Mouse (Mus musculus) midbrain, embryonic 12.5 days (tissue): ENCODE measurements around the gene Jdp2. TPM values are rescaled to one million over a fixed set of nuclear protein-coding genes. Genes with fewer than 3 reads are reported as not detected.

Experiments
- ATAC-seq: fragments of 200-750 bp; cut with Nextera tagmentation; 2 replicates; pipeline ENCODE4 v1.8.0; 2017; ENCODE audit warnings: low read depth, moderate TSS enrichment, moderate library complexity; ENCODE audit not compliant: low FRiP score
- H3K27ac ChIP-seq: fragments of 300-500 bp; sonication (generic); replicated peaks from 2 replicates; pipeline ENCODE4 v1.5.1; 2016; ENCODE audit warnings: mild to moderate bottlenecking
- H3K27me3 ChIP-seq: fragments of 300-500 bp; sonication (generic); 2 replicates; pipeline ENCODE4 v1.6.1; 2016; ENCODE audit warnings: mild to moderate bottlenecking
- H3K36me3 ChIP-seq: fragments of 300-500 bp; sonication (generic); 2 replicates; pipeline ENCODE4 v1.6.1; 2016
- H3K4me1 ChIP-seq: fragments of 300-500 bp; sonication (generic); 2 replicates; pipeline ENCODE4 v1.6.1; 2016
- H3K4me2 ChIP-seq: fragments of 300-500 bp; sonication (generic); replicated peaks from 2 replicates; pipeline ENCODE4 v1.6.1; 2016; ENCODE audit warnings: mild to moderate bottlenecking, moderate library complexity
- H3K4me3 ChIP-seq: fragments of 300-500 bp; sonication (generic); 2 replicates; pipeline ENCODE4 v1.5.1; 2016; ENCODE audit warnings: mild to moderate bottlenecking
- H3K9ac ChIP-seq: fragments of 300-500 bp; sonication (generic); replicated peaks from 2 replicates; pipeline ENCODE4 v1.6.1; 2016; ENCODE audit warnings: mild to moderate bottlenecking, moderate library complexity
- H3K9me3 ChIP-seq: fragments of 300-500 bp; sonication (generic); 2 replicates; pipeline ENCODE4 v1.6.1; 2016; ENCODE audit warnings: mild to moderate bottlenecking
- WGBS: fragments of 180-500 bp; shearing (Covaris S2); methylation state at CpG from one replicate; pipeline ENCODE4 v1.1.7; 2016; 5-methylcytosine and 5-hydroxymethylcytosine counted together
- polyA plus RNA-seq: library from polyadenylated mRNA; unstranded; fragments of >200 nt; fragmentation: Nextera tagmentation; extraction: Ambion mirVana; gene quantifications from 2 replicates; pipeline ENCODE4 v1.2.1, GENCODE M21; 2016

The Jdp2 gene
- polyA plus RNA-seq, 1 experiment from 2014 or later, result 0.92 TPM

GRCm38 (mm10) chr12:85603767-85604166 is 4.9 kb downstream of the Jdp2 start:
- H3K4me1 ChIP-seq, result peaks cover 15% of the 10 kb centered on the region; the same call in 1 of the 2 replicates
- H3K9me3 ChIP-seq, result no peaks in the 10 kb centered on the region
- WGBS, result 80% methylated on average over 9 of the region's 9 CpGs
- H3K27ac ChIP-seq, result no peak overlapping the region
- peaks cover 25% of the 10 kb centered on the region for H3K27me3 ChIP-seq
- no peak overlapping the region for H3K4me3 ChIP-seq
- no peak for ATAC-seq
- H3K9ac ChIP-seq, result no peak overlapping the region
- no peaks in the 10 kb centered on the region for H3K36me3 ChIP-seq
- H3K4me2 ChIP-seq, result no peak overlapping the region

- H3K9ac ChIP-seq, result no peak overlapping the region
- no peak for ATAC-seq
- no peaks in the 10 kb centered on the region for H3K36me3 ChIP-seq
- H3K4me2 ChIP-seq, result no peak overlapping the region
- no peaks in the 10 kb centered on the region for H3K9me3 ChIP-seq
- H3K4me1 ChIP-seq, result peaks cover 15% of the 10 kb centered on the region; the same call in 1 of the 2 replicates
- H3K27me3 ChIP-seq, result peaks cover 25% of the 10 kb centered on the region
- no peak overlapping the region for H3K27ac ChIP-seq
- 64% methylated on average over 9 of the region's 9 CpGs for WGBS
- H3K4me3 ChIP-seq, result no peak overlapping the region
These were observed 5.6 kb downstream of the Jdp2 start for GRCm38 (mm10) chr12:85604301-85604998.

- Histone ChIP-seq H3K4me2 (no peak overlapping the region), H3K4me3 (no peak overlapping the region), H3K4me1 (peaks cover 4% of the 10 kb centered on the region; the same call in 1 of the 2 replicates), H3K9me3 (no peaks in the 10 kb centered on the region), H3K9ac (no peak overlapping the region), H3K27ac (no peak overlapping the region), H3K27me3 (no peaks in the 10 kb centered on the region), H3K36me3 (peaks cover 9% of the 10 kb centered on the region; the same call in 1 of the 2 replicates)
- 85% methylated on average over 13 of the region's 14 CpGs for WGBS
- ATAC-seq, result no peak
These were observed 9.0 kb downstream of the Jdp2 start for GRCm38 (mm10) chr12:85607519-85608449.

GRCm38 (mm10) chr12:85610167-85610566 is 11.3 kb downstream of the Jdp2 start:
- H3K9ac ChIP-seq, result no peak overlapping the region
- ATAC-seq, result no peak
- 89% methylated on average over 9 of the region's 9 CpGs for WGBS
- H3K4me3 ChIP-seq, result no peak overlapping the region
- H3K36me3 ChIP-seq, result peaks cover 9% of the 10 kb centered on the region; the same call in 1 of the 2 replicates
- no peaks in the 10 kb centered on the region for H3K9me3 ChIP-seq
- no peaks in the 10 kb centered on the region for H3K27me3 ChIP-seq
- H3K27ac ChIP-seq, result no peak overlapping the region
- no peaks in the 10 kb centered on the region for H3K4me1 ChIP-seq
- no peak overlapping the region for H3K4me2 ChIP-seq

GRCm38 (mm10) chr12:85614090-85614489 is 15.3 kb downstream of the Jdp2 start:
- no peak overlapping the region for H3K4me3 ChIP-seq
- H3K27me3 ChIP-seq, result no peaks in the 10 kb centered on the region
- H3K9me3 ChIP-seq, result no peaks in the 10 kb centered on the region
- no peak overlapping the region for H3K27ac ChIP-seq
- no peak for ATAC-seq
- H3K4me2 ChIP-seq, result no peak overlapping the region
- peaks cover 9% of the 10 kb centered on the region; the same call in 1 of the 2 replicates for H3K36me3 ChIP-seq
- 54% methylated on average over 4 of the region's 4 CpGs for WGBS
- 0 out of 2 replicates have a peak, but pooled peaks cover 2% of the 10 kb centered on the region for H3K4me1 ChIP-seq
- H3K9ac ChIP-seq, result no peak overlapping the region

GRCm38 (mm10) chr12:85615486-85615885 is 16.7 kb downstream of the Jdp2 start:
- Histone ChIP-seq H3K9ac (no peak overlapping the region), H3K9me3 (no peaks in the 10 kb centered on the region), H3K4me1 (peaks cover 7% of the 10 kb centered on the region), H3K27ac (no peak overlapping the region), H3K4me3 (no peak overlapping the region), H3K27me3 (no peaks in the 10 kb centered on the region), H3K36me3 (peaks cover 5% of the 10 kb centered on the region; the same call in 1 of the 2 replicates), H3K4me2 (no peak overlapping the region)
- ATAC-seq, result no peak
- WGBS, result 87% methylated on average over 8 of the region's 8 CpGs

GRCm38 (mm10) chr12:85617885-85618284 is 19.1 kb downstream of the Jdp2 start:
- Histone ChIP-seq H3K9ac (no peak overlapping the region), H3K4me2 (no peak overlapping the region), H3K9me3 (no peaks in the 10 kb centered on the region), H3K27ac (no peak overlapping the region), H3K36me3 (no peaks in the 10 kb centered on the region), H3K27me3 (no peaks in the 10 kb centered on the region), H3K4me3 (no peak overlapping the region), H3K4me1 (peaks cover 15% of the 10 kb centered on the region)
- ATAC-seq, result no peak
- WGBS, result 87% methylated on average over 9 of the region's 9 CpGs

- H3K27me3 ChIP-seq, result no peaks in the 10 kb centered on the region
- 75% methylated on average over 5 of the region's 5 CpGs for WGBS
- no peaks in the 10 kb centered on the region for H3K36me3 ChIP-seq
- H3K27ac ChIP-seq, result no peak overlapping the region
- H3K4me3 ChIP-seq, result no peak overlapping the region
- no peaks in the 10 kb centered on the region for H3K9me3 ChIP-seq
- H3K9ac ChIP-seq, result no peak overlapping the region
- no peak for ATAC-seq
- no peak overlapping the region for H3K4me2 ChIP-seq
- peaks cover 15% of the 10 kb centered on the region for H3K4me1 ChIP-seq
These were observed 19.6 kb downstream of the Jdp2 start for GRCm38 (mm10) chr12:85618430-85618829.

- Histone ChIP-seq H3K4me1 (peaks cover 15% of the 10 kb centered on the region), H3K4me3 (no peak overlapping the region), H3K36me3 (no peaks in the 10 kb centered on the region), H3K9me3 (no peaks in the 10 kb centered on the region), H3K27me3 (no peaks in the 10 kb centered on the region), H3K4me2 (no peak overlapping the region), H3K27ac (peak overlapping the region; percentile 60; the same call in 1 of the 2 replicates), H3K9ac (no peak overlapping the region)
- no peak for ATAC-seq
- WGBS, result 84% methylated on average over 7 of the region's 7 CpGs
These were observed 20.6 kb downstream of the Jdp2 start for GRCm38 (mm10) chr12:85619283-85619897.

GRCm38 (mm10) chr12:85619898-85620443 is 21.1 kb downstream of the Jdp2 start:
- Histone ChIP-seq H3K4me2 (no peak overlapping the region), H3K36me3 (no peaks in the 10 kb centered on the region), H3K4me3 (no peak overlapping the region), H3K27me3 (no peaks in the 10 kb centered on the region), H3K4me1 (peaks cover 15% of the 10 kb centered on the region), H3K9ac (no peak overlapping the region), H3K27ac (peak overlapping the region; percentile 60), H3K9me3 (no peaks in the 10 kb centered on the region)
- no peak for ATAC-seq
- 60% methylated on average over 11 of the region's 11 CpGs for WGBS

- H3K4me1 ChIP-seq, result peaks cover 15% of the 10 kb centered on the region
- no peaks in the 10 kb centered on the region for H3K36me3 ChIP-seq
- peak overlapping the region; percentile 16; the same call in 1 of the 2 replicates for H3K27ac ChIP-seq
- H3K27me3 ChIP-seq, result no peaks in the 10 kb centered on the region
- ATAC-seq, result no peak
- 54% methylated on average over 6 of the region's 6 CpGs for WGBS
- H3K9ac ChIP-seq, result no peak overlapping the region
- no peak overlapping the region for H3K4me2 ChIP-seq
- H3K4me3 ChIP-seq, result no peak overlapping the region
- no peaks in the 10 kb centered on the region for H3K9me3 ChIP-seq
These were observed 22.2 kb downstream of the Jdp2 start for GRCm38 (mm10) chr12:85621027-85621426.
